Mouse (Mus musculus): ENCODE data around the gene Fntb. TPM values are rescaled to one million over a fixed set of nuclear protein-coding genes. Genes with fewer than 3 reads are reported as not detected.

Fntb gene
- polyA plus RNA-seq, 1 experiment from 2014 or later: 42.9 TPM

DNA sequence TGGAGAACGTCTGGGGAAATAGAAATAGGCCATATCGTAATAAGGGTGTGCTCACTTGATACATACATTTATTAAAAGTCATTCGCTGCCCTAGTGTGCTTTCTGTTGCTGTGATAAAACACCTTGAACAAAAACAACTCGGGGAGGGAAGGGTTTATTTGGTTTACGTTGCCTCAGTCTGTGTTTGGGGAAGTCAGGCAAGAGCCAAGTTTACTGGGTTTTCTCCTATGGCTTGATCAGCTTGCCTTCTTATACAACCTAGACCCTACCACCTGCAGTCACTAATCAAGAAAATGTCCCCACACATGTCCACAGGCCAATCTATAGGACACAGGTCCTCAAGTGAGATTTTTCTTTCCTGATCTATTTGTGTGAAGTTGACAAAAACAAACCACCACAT, 6.2 kb downstream of the Fntb start:
- Histone ChIP-seq H3K27ac (ENCODE audit: low read length) (no peak overlapping the region), H3K36me3 (ENCODE audit: insufficient read depth, low read length) (no peaks in the 10 kb centered on the region), H3K9ac (replicated peaks; ENCODE audit: low read length) (no peak overlapping the region), H3K27me3 (ENCODE audit: insufficient read depth, low read length) (no peaks in the 10 kb centered on the region), H3K4me1 (ENCODE audit: insufficient read depth, low read length) (no peaks in the 10 kb centered on the region), H3K4me3 (ENCODE audit: low read length) (no peak overlapping the region), H3K4me2 (replicated peaks; ENCODE audit: low read depth, low read length) (no peak overlapping the region), H3K9me3 (ENCODE audit: low read length) (no peaks in the 10 kb centered on the region)
- ATAC-seq (ENCODE audit: low FRiP score, low TSS enrichment): no peak
- WGBS: 86% methylated on average over 5 of the region's 5 CpGs

DNA sequence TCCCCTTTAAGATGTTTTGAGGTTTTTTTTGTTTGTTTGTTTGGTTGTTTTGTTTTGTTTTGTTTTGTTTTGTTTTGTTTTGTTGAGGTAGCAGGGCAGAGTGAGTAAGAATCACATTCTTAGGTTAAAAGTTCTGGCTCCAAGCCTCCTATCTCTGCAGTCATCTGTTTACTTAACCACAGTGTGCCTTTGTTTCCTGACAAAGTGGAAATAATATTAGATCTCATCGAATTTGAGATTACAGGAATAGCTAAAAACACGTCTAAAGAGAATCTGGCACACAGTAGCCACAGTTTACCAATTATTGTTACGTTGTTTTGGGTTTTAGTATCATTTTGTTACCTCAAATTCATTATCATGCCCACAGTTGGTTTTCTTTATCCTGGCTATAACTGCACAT, 9.3 kb downstream of the Fntb start:
- Histone ChIP-seq H3K36me3 (ENCODE audit: insufficient read depth, low read length) (0 out of 2 replicates have a peak, but pooled peaks cover 5% of the 10 kb centered on the region), H3K4me1 (ENCODE audit: insufficient read depth, low read length) (no peaks in the 10 kb centered on the region), H3K9ac (replicated peaks; ENCODE audit: low read length) (no peak overlapping the region), H3K27me3 (ENCODE audit: insufficient read depth, low read length) (no peaks in the 10 kb centered on the region), H3K27ac (ENCODE audit: low read length) (no peak overlapping the region), H3K4me2 (replicated peaks; ENCODE audit: low read depth, low read length) (no peak overlapping the region), H3K9me3 (ENCODE audit: low read length) (no peaks in the 10 kb centered on the region), H3K4me3 (ENCODE audit: low read length) (no peak overlapping the region)
- ATAC-seq (ENCODE audit: low FRiP score, low TSS enrichment): no peak
- 71% methylated on average over 3 of the region's 3 CpGs for WGBS

GRCm38 (mm10) chr12:76775132-76775531, 9.7 kb downstream of the Fntb start:
- Histone ChIP-seq H3K9me3 (ENCODE audit: low read length) (no peaks in the 10 kb centered on the region), H3K27ac (ENCODE audit: low read length) (no peak overlapping the region), H3K4me1 (ENCODE audit: insufficient read depth, low read length) (no peaks in the 10 kb centered on the region), H3K4me3 (ENCODE audit: low read length) (no peak overlapping the region), H3K9ac (replicated peaks; ENCODE audit: low read length) (no peak overlapping the region), H3K27me3 (ENCODE audit: insufficient read depth, low read length) (no peaks in the 10 kb centered on the region), H3K36me3 (ENCODE audit: insufficient read depth, low read length) (0 out of 2 replicates have a peak, but pooled peaks cover 5% of the 10 kb centered on the region), H3K4me2 (replicated peaks; ENCODE audit: low read depth, low read length) (no peak overlapping the region)
- 72% methylated on average over 4 of the region's 4 CpGs for WGBS
- ATAC-seq (ENCODE audit: low FRiP score, low TSS enrichment): no peak

- no peaks in the 10 kb centered on the region for H3K27me3 ChIP-seq (ENCODE audit: insufficient read depth, low read length)
- H3K9me3 ChIP-seq (ENCODE audit: low read length): no peaks in the 10 kb centered on the region
- no peak for ATAC-seq (ENCODE audit: low FRiP score, low TSS enrichment)
- H3K27ac ChIP-seq (ENCODE audit: low read length): no peak overlapping the region
- H3K4me1 ChIP-seq (ENCODE audit: insufficient read depth, low read length): no peaks in the 10 kb centered on the region
- no peak overlapping the region for H3K4me2 ChIP-seq (replicated peaks; ENCODE audit: low read depth, low read length)
- H3K4me3 ChIP-seq (ENCODE audit: low read length): no peak overlapping the region
- no peak overlapping the region for H3K9ac ChIP-seq (replicated peaks; ENCODE audit: low read length)
- 87% methylated on average over 5 of the region's 5 CpGs for WGBS
- 0 out of 2 replicates have a peak, but pooled peaks cover 5% of the 10 kb centered on the region for H3K36me3 ChIP-seq (ENCODE audit: insufficient read depth, low read length)
These were observed 11.5 kb downstream of the Fntb start for GRCm38 (mm10) chr12:76776898-76777297.

DNA sequence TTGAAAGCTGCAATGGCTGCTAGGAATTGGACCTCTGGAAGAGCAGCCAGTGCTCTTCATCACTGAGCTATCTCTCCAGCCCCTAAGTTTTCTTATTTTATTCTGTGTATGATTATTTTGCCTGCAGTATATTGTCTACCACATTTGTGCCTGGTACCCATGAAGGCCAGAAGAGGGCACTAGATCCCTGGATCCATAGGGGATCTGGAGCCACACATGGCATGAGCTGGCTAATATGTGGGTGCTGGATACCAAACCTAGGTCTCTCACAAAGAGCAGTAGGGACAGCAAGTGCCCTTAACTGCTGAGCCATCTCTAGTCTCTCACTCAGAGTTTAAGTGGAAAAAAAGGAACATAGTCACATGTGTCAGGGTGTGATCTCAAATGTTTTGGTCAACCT, 12.5 kb downstream of the Fntb start:
- Histone ChIP-seq H3K9ac (replicated peaks; ENCODE audit: low read length) (no peak overlapping the region), H3K4me1 (ENCODE audit: insufficient read depth, low read length) (no peaks in the 10 kb centered on the region), H3K27me3 (ENCODE audit: insufficient read depth, low read length) (no peaks in the 10 kb centered on the region), H3K4me2 (replicated peaks; ENCODE audit: low read depth, low read length) (no peak overlapping the region), H3K27ac (ENCODE audit: low read length) (no peak overlapping the region), H3K9me3 (ENCODE audit: low read length) (no peaks in the 10 kb centered on the region), H3K36me3 (ENCODE audit: insufficient read depth, low read length) (0 out of 2 replicates have a peak, but pooled peaks cover 5% of the 10 kb centered on the region), H3K4me3 (ENCODE audit: low read length) (no peak overlapping the region)
- no peak for ATAC-seq (ENCODE audit: low FRiP score, low TSS enrichment)

- H3K9me3 ChIP-seq (ENCODE audit: low read length): no peaks in the 10 kb centered on the region
- no peaks in the 10 kb centered on the region for H3K27me3 ChIP-seq (ENCODE audit: insufficient read depth, low read length)
- no peaks in the 10 kb centered on the region for H3K4me1 ChIP-seq (ENCODE audit: insufficient read depth, low read length)
- H3K4me3 ChIP-seq (ENCODE audit: low read length): no peak overlapping the region
- H3K9ac ChIP-seq (replicated peaks; ENCODE audit: low read length): no peak overlapping the region
- no peak overlapping the region for H3K4me2 ChIP-seq (replicated peaks; ENCODE audit: low read depth, low read length)
- 0 out of 2 replicates have a peak, but pooled peaks cover 5% of the 10 kb centered on the region for H3K36me3 ChIP-seq (ENCODE audit: insufficient read depth, low read length)
- no peak overlapping the region for H3K27ac ChIP-seq (ENCODE audit: low read length)
- no peak for ATAC-seq (ENCODE audit: low FRiP score, low TSS enrichment)
- WGBS: 80% methylated on average over 10 of the region's 10 CpGs
These were observed 13.1 kb downstream of the Fntb start for GRCm38 (mm10) chr12:76778305-76779083.

GRCm38 (mm10) chr12:76779951-76780350, 14.6 kb downstream of the Fntb start:
- H3K4me1 ChIP-seq (ENCODE audit: insufficient read depth, low read length): no peaks in the 10 kb centered on the region
- no peak overlapping the region for H3K9ac ChIP-seq (replicated peaks; ENCODE audit: low read length)
- 95% methylated on average over 5 of the region's 5 CpGs for WGBS
- no peak overlapping the region for H3K4me2 ChIP-seq (replicated peaks; ENCODE audit: low read depth, low read length)
- no peak for ATAC-seq (ENCODE audit: low FRiP score, low TSS enrichment)
- no peaks in the 10 kb centered on the region for H3K9me3 ChIP-seq (ENCODE audit: low read length)
- H3K27me3 ChIP-seq (ENCODE audit: insufficient read depth, low read length): no peaks in the 10 kb centered on the region
- no peak overlapping the region for H3K4me3 ChIP-seq (ENCODE audit: low read length)
- 0 out of 2 replicates have a peak, but pooled peaks cover 5% of the 10 kb centered on the region for H3K36me3 ChIP-seq (ENCODE audit: insufficient read depth, low read length)
- no peak overlapping the region for H3K27ac ChIP-seq (ENCODE audit: low read length)

DNA sequence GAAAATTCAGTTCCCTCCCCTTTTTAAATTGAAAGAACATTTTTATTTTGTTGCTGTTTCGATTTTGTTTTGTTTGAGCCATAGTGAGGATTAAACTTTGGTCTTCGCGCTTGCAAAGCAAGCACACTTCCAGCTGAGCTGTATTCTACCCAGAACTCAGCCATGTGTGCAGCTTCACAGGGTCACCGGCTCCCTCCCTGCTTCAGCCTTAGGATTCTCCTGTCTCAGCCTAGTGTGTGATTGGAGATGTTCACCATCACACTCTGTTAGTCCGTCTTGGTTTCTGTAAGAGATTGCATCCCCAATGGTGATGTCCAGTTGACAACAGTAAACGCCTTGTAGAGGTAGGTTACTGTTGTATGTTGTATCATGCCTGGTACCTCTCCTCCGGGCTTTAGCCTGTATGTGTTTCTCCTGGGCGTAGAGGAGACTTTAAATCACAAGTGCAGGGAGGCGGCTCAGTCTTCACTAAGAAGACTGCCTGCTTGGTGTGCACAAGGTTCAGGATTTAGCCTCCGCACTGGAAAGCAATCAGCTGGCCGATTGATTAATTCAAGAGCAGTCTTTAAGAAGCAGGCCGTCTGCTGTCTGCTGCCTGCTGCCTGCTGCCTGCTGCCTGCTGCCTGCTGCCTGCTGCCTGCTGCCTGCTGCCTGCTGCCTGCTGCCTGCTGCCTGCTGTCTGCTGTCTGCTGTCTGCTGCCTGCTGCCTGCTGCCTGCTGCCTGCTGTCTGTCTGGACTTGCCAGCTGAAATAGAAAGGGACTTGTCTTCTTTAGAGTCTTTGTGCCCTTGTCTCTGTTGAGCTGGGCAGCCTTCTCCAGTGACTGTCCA, 15.5 kb downstream of the Fntb start:
- Histone ChIP-seq H3K4me2 (replicated peaks; ENCODE audit: low read depth, low read length) (no peak overlapping the region), H3K36me3 (ENCODE audit: insufficient read depth, low read length) (0 out of 2 replicates have a peak, but pooled peaks cover 5% of the 10 kb centered on the region), H3K4me1 (ENCODE audit: insufficient read depth, low read length) (no peaks in the 10 kb centered on the region), H3K9ac (replicated peaks; ENCODE audit: low read length) (no peak overlapping the region), H3K27me3 (ENCODE audit: insufficient read depth, low read length) (no peaks in the 10 kb centered on the region), H3K9me3 (ENCODE audit: low read length) (no peaks in the 10 kb centered on the region), H3K4me3 (ENCODE audit: low read length) (no peak overlapping the region), H3K27ac (ENCODE audit: low read length) (no peak overlapping the region)
- ATAC-seq (ENCODE audit: low FRiP score, low TSS enrichment): no peak
- WGBS: 80% methylated on average over 12 of the region's 12 CpGs

GRCm38 (mm10) chr12:76784056-76784619, 18.7 kb downstream of the Fntb start:
- Histone ChIP-seq H3K9me3 (ENCODE audit: low read length) (no peaks in the 10 kb centered on the region), H3K36me3 (ENCODE audit: insufficient read depth, low read length) (no peaks in the 10 kb centered on the region), H3K4me3 (ENCODE audit: low read length) (no peak overlapping the region), H3K4me2 (replicated peaks; ENCODE audit: low read depth, low read length) (no peak overlapping the region), H3K9ac (replicated peaks; ENCODE audit: low read length) (no peak overlapping the region), H3K27ac (ENCODE audit: low read length) (no peak overlapping the region), H3K4me1 (ENCODE audit: insufficient read depth, low read length) (no peaks in the 10 kb centered on the region), H3K27me3 (ENCODE audit: insufficient read depth, low read length) (no peaks in the 10 kb centered on the region)
- no peak for ATAC-seq (ENCODE audit: low FRiP score, low TSS enrichment)
- WGBS: 62% methylated on average over 10 of the region's 10 CpGs
